Mouse (Mus musculus): Measurements from ENCODE around the gene Phyhd1.
A peak's percentile ranks its signal among the peaks of the same experiment; 100 is the strongest.

The Phyhd1 gene

GRCm38 (mm10) chr2:30255631-30256395, 10.2 kb upstream of the Phyhd1 start:
- no peak for DNase-seq (ENCODE audit: low read depth, low spot score)

DNA sequence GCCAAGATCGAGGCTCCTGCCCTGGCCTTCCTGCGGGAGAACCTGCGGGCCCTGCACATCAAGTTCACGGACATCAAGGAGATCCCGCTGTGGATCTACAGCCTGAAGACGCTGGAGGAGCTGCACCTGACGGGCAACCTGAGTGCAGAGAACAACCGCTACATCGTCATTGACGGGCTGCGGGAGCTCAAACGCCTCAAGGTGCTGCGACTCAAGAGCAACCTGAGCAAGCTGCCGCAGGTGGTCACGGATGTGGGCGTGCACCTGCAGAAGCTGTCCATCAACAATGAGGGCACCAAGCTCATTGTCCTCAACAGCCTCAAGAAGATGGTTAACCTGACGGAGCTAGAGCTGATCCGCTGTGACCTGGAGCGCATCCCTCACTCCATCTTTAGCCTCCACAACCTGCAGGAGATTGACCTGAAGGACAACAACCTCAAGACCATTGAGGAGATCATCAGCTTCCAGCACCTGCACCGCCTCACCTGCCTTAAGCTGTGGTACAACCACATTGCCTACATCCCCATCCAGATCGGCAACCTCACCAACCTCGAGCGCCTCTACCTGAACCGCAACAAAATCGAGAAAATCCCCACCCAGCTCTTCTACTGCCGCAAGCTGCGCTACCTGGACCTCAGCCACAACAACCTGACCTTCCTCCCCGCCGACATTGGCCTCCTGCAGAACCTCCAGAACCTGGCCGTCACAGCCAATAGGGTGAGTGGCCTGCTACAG, 9.2 kb upstream of the Phyhd1 start:
- no peak for DNase-seq (ENCODE audit: low read depth, low spot score)

- DNase-seq (ENCODE audit: low read depth, low spot score) = no peak
Observed at GRCm38 (mm10) chr2:30257699-30258460, 8.1 kb upstream of the Phyhd1 start.

DNA sequence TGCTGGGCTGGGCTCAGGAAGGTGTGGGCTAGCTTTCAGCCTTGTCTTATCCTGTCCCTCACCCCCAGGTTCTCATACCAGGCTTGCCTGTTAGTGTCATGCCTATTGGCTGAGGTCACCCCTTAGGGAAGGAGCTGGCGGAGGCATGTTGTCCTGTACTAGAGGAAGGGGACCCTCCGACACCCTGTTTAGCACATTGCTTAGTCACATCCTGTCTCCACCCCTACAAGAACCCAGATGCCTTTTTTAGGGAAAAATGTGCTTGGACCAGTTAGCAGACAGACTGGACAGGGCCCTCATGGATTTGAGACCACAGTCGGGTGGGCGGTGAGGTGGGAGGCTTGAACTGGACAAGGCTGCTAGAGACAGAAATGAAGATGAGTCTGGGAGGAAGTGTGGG, 7.4 kb upstream of the Phyhd1 start:
- peak; percentile 84 for DNase-seq (ENCODE audit: low read depth, low spot score)

- DNase-seq (ENCODE audit: low read depth, low spot score) = no peak
Observed at GRCm38 (mm10) chr2:30259131-30260064, 6.6 kb upstream of the Phyhd1 start.

- DNase-seq (ENCODE audit: low read depth, low spot score) = peak; percentile 42
Observed at GRCm38 (mm10) chr2:30261064-30261736, 4.8 kb upstream of the Phyhd1 start.

DNA sequence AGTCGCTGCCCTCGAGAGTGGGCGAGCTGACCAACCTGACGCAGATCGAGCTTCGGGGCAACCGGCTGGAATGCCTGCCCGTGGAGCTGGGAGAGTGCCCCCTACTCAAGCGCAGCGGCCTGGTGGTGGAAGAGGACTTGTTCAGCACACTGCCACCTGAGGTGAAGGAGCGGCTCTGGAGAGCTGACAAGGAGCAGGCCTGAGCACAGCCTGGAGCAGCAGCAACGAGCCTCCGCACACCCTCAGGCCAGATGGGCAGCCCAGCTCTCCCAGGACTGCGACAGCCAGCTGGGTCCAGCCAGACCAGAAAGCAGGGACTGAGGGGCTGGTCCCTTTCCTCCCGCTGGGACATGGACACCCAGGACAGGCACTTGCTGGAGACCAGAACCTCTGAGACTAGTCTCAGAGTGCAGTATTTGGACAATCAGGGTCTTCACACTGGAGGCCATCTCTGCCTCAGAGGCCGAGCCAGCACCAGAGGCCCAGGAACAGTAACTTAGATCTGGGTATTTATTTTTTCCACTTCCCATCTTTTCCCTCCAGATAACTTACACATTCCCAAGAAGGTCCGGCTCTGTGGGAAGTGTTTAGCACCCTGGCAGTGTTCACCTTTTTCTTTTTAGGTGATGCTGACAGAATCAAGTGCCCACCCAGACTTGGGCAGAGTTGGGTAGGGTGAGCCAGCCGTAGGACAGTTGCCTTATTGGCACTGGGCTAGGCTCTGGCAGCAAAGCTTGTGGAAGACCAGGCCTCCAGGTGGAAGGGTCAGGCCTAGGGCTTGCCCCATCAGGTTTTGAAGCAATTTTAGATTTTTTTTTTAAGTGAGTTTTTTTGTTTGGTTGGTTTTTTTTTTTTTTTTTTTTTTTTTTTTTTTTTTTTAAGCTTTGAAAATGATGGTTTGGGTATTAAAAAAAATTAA, 3.8 kb upstream of the Phyhd1 start:
- DNase-seq (ENCODE audit: low read depth, low spot score) = no peak

DNA sequence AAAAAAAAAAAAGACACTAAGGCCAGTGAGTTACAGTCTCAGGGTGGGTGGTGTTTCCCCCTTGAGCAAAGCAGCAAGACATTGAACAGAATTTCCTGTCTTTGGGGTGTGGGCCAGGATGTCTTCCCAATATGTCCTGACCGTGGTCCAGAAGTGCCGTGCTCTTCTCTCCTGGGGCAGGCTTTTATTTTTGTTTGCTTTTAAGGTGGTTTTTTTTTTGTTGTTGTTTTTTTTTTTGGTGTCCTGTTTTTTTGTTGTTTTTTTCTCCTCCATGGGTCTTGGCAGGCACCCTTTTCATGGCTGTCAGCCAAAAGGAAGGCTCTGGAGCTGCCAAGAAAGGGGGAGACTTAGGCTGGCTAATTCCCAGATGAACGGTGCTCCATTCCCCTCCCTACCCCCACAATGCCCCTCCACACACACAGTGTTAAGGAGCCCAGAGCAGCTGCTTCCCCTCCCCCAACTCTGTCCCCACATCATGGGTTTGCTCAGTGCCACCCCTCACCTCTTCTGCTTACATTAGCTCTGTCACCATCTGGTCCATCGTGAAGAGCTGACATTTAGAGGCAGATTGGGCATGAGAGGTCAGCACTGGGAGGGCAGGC, 3.1 kb upstream of the Phyhd1 start:
- no peak for DNase-seq (ENCODE audit: low read depth, low spot score)

- no peak for DNase-seq (ENCODE audit: low read depth, low spot score)
Observed at GRCm38 (mm10) chr2:30263811-30264210, 2.2 kb upstream of the Phyhd1 start.

GRCm38 (mm10) chr2:30264671-30265519, 1.1 kb upstream of the Phyhd1 start:
- peak; percentile 53 for DNase-seq (ENCODE audit: low read depth, low spot score)

DNA sequence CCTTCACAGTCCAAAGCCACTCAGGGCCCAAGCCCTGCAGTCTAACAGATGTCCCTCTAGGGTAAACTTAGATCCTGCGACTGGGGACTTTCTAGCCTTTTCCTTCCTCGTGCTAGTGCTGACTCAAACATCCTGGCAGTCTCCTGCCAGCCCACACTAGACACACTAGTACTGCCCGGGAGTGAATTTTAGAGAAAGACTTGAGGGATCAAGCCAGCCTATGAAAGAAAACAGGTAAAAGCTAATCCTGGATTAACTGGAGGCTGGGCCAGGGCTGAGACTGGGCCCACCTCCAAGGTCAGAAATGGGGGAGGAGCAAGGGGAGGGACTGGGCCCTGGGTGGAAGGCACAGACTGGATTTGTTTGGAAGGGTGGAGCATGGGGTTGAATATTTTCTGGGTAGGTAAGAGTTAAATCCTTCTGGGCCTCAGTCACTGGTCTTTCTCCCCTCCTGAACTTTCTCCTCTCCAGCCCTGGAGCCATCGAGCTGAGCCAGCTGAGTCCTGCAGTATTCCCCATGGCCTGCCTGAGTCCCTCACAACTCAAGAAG, 464 bp downstream of the Phyhd1 start:
- DNase-seq (ENCODE audit: low read depth, low spot score) = peak; percentile 85

DNA sequence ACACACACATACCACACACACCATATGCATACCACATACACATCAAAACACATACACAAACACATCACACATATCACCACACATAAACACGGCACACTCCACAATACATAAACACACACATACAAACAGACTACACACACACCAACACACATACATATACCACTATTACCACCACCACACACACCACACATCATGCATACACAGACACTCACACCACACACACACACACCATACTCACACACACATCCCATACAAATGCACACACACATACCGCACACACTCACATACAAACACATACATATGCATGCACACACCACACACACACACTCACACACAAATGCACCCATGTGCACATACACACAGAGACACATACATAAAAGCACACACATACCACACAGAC, 1.5 kb downstream of the Phyhd1 start:
- no peak for DNase-seq (ENCODE audit: low read depth, low spot score)

DNA sequence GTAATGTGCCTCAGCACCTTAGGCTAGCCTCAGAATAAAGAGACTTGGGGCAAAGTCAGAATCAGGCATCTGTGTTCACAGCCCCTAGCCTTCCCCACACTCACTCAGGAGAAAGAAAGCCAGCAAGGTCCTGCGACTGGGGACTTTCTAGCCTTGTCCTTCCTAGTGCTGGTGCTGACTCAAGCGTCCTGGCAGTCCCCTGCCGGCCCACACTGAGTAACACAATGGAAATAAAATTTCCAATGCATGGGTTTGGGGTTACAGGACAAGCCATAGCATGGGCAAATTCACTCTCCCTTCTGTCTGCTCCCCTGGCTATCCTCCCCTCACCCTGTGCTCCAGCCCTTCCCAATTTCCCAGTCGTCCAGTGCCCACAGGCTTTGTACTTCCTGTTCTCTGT, 2.4 kb downstream of the Phyhd1 start:
- no peak for DNase-seq (ENCODE audit: low read depth, low spot score)

GRCm38 (mm10) chr2:30269241-30269990, 3.4 kb downstream of the Phyhd1 start:
- no peak for DNase-seq (ENCODE audit: low read depth, low spot score)

GRCm38 (mm10) chr2:30270134-30270533, 4.1 kb downstream of the Phyhd1 start:
- peak; percentile 97 for DNase-seq (ENCODE audit: low read depth, low spot score)

DNA sequence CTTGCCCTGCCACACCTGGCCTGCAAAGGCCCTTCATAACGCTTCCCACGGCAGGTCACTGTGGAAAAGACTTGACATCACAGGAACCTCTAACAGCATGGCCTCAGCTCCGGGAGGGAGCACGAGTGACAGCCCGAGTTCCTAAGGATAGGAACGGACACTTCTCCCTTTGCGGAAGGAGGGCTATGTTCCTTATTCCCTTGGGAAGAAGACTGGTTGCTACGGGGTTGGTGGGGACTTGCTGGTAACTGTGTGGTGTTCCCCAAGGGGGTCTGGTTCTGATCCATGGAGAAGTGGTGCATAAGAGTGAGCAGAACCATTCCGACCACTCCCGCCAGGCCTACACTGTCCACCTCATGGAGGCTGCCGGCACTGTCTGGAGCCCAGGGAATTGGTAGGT, 14.7 kb downstream of the Phyhd1 start, which contains the start of gene Gm28038:
Gm28038 (plus strand) TSS at position 301 of the 400 bp plus-strand sequence.
- DNase-seq (ENCODE audit: low read depth, low spot score) = no peak

- no peak for DNase-seq (ENCODE audit: low read depth, low spot score)
Observed at GRCm38 (mm10) chr2:30281651-30282050, 15.6 kb downstream of the Phyhd1 start.

Measured in 3T3-L1 (cell line).